Mouse (Mus musculus): ENCODE results near the gene Ccdc9. TPM values are rescaled to one million over a fixed set of nuclear protein-coding genes. Genes with fewer than 3 reads are reported as not detected.

Ccdc9 gene
- total and polyA plus RNA-seq, 3 experiments, result 63.6 to 97.1 TPM; not detected in 1

GRCm38 (mm10) chr7:16273766-16274140, 12.8 kb downstream of the Ccdc9 start (continued):
- TF ChIP-seq UBTF (IDR thresholded peaks at IDR 0.05; ENCODE audit: borderline replicate concordance, insufficient read depth, low read depth, low read length) (no peak), JUND (IDR thresholded peaks at IDR 0.05; ENCODE audit: low read depth, low read length) (no peak), MAFK (IDR thresholded peaks at IDR 0.05; ENCODE audit: borderline replicate concordance, low read depth, low read length) (no peak), NELFE (IDR thresholded peaks at IDR 0.05; ENCODE audit: low read depth, low read length) (peak; percentile 82), POLR2A (IDR thresholded peaks at IDR 0.05; ENCODE audit: control insufficient read depth in 1 of 2, insufficient read depth in 1 of 2, low read depth in 1 of 2, low read length in 2 of 2, poor library complexity in 1 of 2) (peak in 1 of 2 experiments; percentile 84; a peak in 2 of 4 replicates), USF1 (IDR thresholded peaks at IDR 0.05; ENCODE audit: low read depth, low read length) (no peak), MAX (IDR thresholded peaks at IDR 0.05; ENCODE audit: low read length) (peak; percentile 72), NRF1 (IDR thresholded peaks at IDR 0.05; ENCODE audit: insufficient read depth, low read depth, low read length, poor library complexity, severe bottlenecking) (no peak), MXI1 (IDR thresholded peaks at IDR 0.05; ENCODE audit: low read depth, low read length) (peak; percentile 62), E2F4 (IDR thresholded peaks at IDR 0.05; ENCODE audit: borderline replicate concordance, low read depth, low read length) (peak; percentile 92), TBP (IDR thresholded peaks at IDR 0.05; ENCODE audit: low read depth, low read length) (peak; percentile 87), MYB (IDR thresholded peaks at IDR 0.05; ENCODE audit: low read depth, low read length) (no peak), KAT2A (conservative IDR thresholded peaks at IDR 0.05; ENCODE audit: low read depth, low read length) (no peak), ETS1 (IDR thresholded peaks at IDR 0.05; ENCODE audit: low read depth, low read length) (no peak), BHLHE40 (IDR thresholded peaks at IDR 0.05; ENCODE audit: borderline replicate concordance, low read depth, low read length) (no peak)

- peak within 1 kb of the TSS; percentile 97 for H3K9ac ChIP-seq (ENCODE audit: control insufficient read depth, low read depth, low read length, poor library complexity, severe bottlenecking)
- H3K36me3 ChIP-seq (ENCODE audit: control insufficient read depth in 1 of 2, insufficient read depth in 2 of 2, low read length in 2 of 2), result peaks cover 0 to 13% of the 10 kb centered on the region in 2 experiments; a peak in 2 of 4 replicates
- peak; percentile 97 for DNase-seq (ENCODE audit: low read depth, low spot score)
- H3K27ac ChIP-seq (ENCODE audit: control insufficient read depth, low read depth, low read length), result peak within 1 kb of the TSS; percentile 99
- peak within 1 kb of the TSS; percentile 81 to 88 for H3K4me3 ChIP-seq (ENCODE audit: control insufficient read depth in 1 of 2, insufficient read depth in 1 of 2, low read depth in 2 of 2, low read length in 2 of 2)
- no peaks in the 10 kb centered on the region for H3K9me3 ChIP-seq (replicated peaks; ENCODE audit: insufficient read depth, low read length)
- H3K27me3 ChIP-seq (ENCODE audit: control insufficient read depth in 1 of 2, insufficient read depth in 2 of 2, low read length in 2 of 2), result no peaks in the 10 kb centered on the region
- H3K4me1 ChIP-seq (ENCODE audit: control insufficient read depth in 1 of 2, insufficient read depth in 2 of 2, low read length in 2 of 2), result peaks cover 3 to 23% of the 10 kb centered on the region in 2 experiments; a peak in 3 of 4 replicates
- peaks cover 35% of the 10 kb centered on the region for H3K79me2 ChIP-seq (ENCODE audit: control insufficient read depth, insufficient read depth, low read length, poor library complexity)
- TF ChIP-seq ETS1 (IDR thresholded peaks at IDR 0.05; ENCODE audit: low read depth, low read length) (no peak; the same call in 1 of the 2 replicates), NELFE (IDR thresholded peaks at IDR 0.05; ENCODE audit: low read depth, low read length) (peak; percentile 39; the same call in 1 of the 2 replicates), BHLHE40 (IDR thresholded peaks at IDR 0.05; ENCODE audit: borderline replicate concordance, low read depth, low read length) (no peak), CTCF (IDR thresholded peaks at IDR 0.05 in 2 of 3, conservative IDR thresholded peaks at IDR 0.05 in 1 of 3; ENCODE audit: control insufficient read depth in 1 of 3, insufficient read depth in 1 of 3, low read depth in 2 of 3, low read length in 3 of 3, poor library complexity in 1 of 3, severe bottlenecking in 1 of 3) (no peak), HCFC1 (IDR thresholded peaks at IDR 0.05; ENCODE audit: low read depth, low read length) (0 out of 2 replicates have a peak, but pooled peaks have one; percentile 6), MAZ (IDR thresholded peaks at IDR 0.05; ENCODE audit: low read depth, low read length) (peak; percentile 65; the same call in 1 of the 2 replicates), KAT2A (conservative IDR thresholded peaks at IDR 0.05; ENCODE audit: low read depth, low read length) (no peak), POLR2AphosphoS5 (IDR thresholded peaks at IDR 0.05; ENCODE audit: borderline replicate concordance, low read depth, low read length) (peak; percentile 88; the same call in 1 of the 2 replicates), JUND (IDR thresholded peaks at IDR 0.05; ENCODE audit: low read depth, low read length) (no peak), ZMIZ1 (IDR thresholded peaks at IDR 0.05; ENCODE audit: low read depth, low read length) (peak; percentile 63; the same call in 1 of the 2 replicates), CHD2 (IDR thresholded peaks at IDR 0.05; ENCODE audit: low read length) (no peak), TCF12 (IDR thresholded peaks at IDR 0.05; ENCODE audit: low read depth, low read length) (peak; percentile 38; the same call in 1 of the 2 replicates), MAFK (IDR thresholded peaks at IDR 0.05; ENCODE audit: borderline replicate concordance, low read depth, low read length) (no peak), ZNF384 (IDR thresholded peaks at IDR 0.05; ENCODE audit: low read depth, low read length) (no peak), MYC (IDR thresholded peaks at IDR 0.05; ENCODE audit: low read depth, low read length) (0 out of 2 replicates have a peak, but pooled peaks have one; percentile 25), RAD21 (IDR thresholded peaks at IDR 0.05; ENCODE audit: low read depth, low read length) (no peak), SMC3 (IDR thresholded peaks at IDR 0.05; ENCODE audit: low read depth, low read length) (no peak; the same call in 1 of the 2 replicates), ZKSCAN1 (IDR thresholded peaks at IDR 0.05; ENCODE audit: low read depth, low read length) (no peak), POLR2AphosphoS2 (IDR thresholded peaks at IDR 0.05; ENCODE audit: low read length) (peak; percentile 78), NRF1 (IDR thresholded peaks at IDR 0.05; ENCODE audit: insufficient read depth, low read depth, low read length, poor library complexity, severe bottlenecking) (no peak), MYB (IDR thresholded peaks at IDR 0.05; ENCODE audit: low read depth, low read length) (no peak), GATA1 (IDR thresholded peaks at IDR 0.05; ENCODE audit: low read depth, low read length) (peak; percentile 35; the same call in 1 of the 2 replicates), POLR2A (IDR thresholded peaks at IDR 0.05; ENCODE audit: control insufficient read depth in 1 of 2, insufficient read depth in 1 of 2, low read depth in 1 of 2, low read length in 2 of 2, poor library complexity in 1 of 2) (peak; percentile 48 to 58; a peak in 2 of 4 replicates), SIN3A (IDR thresholded peaks at IDR 0.05; ENCODE audit: low read length) (peak; percentile 2), USF1 (IDR thresholded peaks at IDR 0.05; ENCODE audit: low read depth, low read length) (no peak), MAX (IDR thresholded peaks at IDR 0.05; ENCODE audit: low read length) (peak; percentile 22; the same call in 1 of the 2 replicates)
These were observed 13.4 kb downstream of the Ccdc9 start, which contains the start of gene Inafm1 for GRCm38 (mm10) chr7:16273081-16273765. Gene Inafm1, minus strand, starts transcription at chr7:16273617.
